Mouse (Mus musculus) hindbrain, embryonic 15.5 days (tissue): ENCODE measurements around the gene Rad9a. TPM values are rescaled to one million over a fixed set of nuclear protein-coding genes. Genes with fewer than 3 reads are reported as not detected.

Experiments
- ATAC-seq: fragments of 200-750 bp; cut with Nextera tagmentation; 2 replicates; pipeline ENCODE4 v1.8.0; 2017; ENCODE audit warnings: low read depth, moderate number of reproducible peaks, moderate TSS enrichment; ENCODE audit not compliant: low FRiP score
- H3K27ac ChIP-seq: fragments of 300-500 bp; sonication (generic); replicated peaks from 2 replicates; pipeline ENCODE4 v1.5.1; 2015; ENCODE audit warnings: mild to moderate bottlenecking, inconsistent platforms
- H3K27me3 ChIP-seq: fragments of 300-500 bp; sonication (generic); 2 replicates; pipeline ENCODE4 v1.6.1; 2015; ENCODE audit warnings: control low read depth, inconsistent platforms
- H3K36me3 ChIP-seq: fragments of 300-500 bp; sonication (generic); 2 replicates; pipeline ENCODE4 v1.6.1; 2015; ENCODE audit warnings: control low read depth, inconsistent platforms
- H3K4me1 ChIP-seq: fragments of 300-500 bp; sonication (generic); replicated peaks from 2 replicates; pipeline ENCODE4 v1.6.1; 2015; ENCODE audit warnings: control low read depth, inconsistent platforms
- H3K4me2 ChIP-seq: fragments of 300-500 bp; sonication (generic); 2 replicates; pipeline ENCODE4 v1.6.1; 2015; ENCODE audit warnings: moderate library complexity, mild to moderate bottlenecking, inconsistent platforms
- H3K4me3 ChIP-seq: fragments of 300-500 bp; sonication (generic); 2 replicates; pipeline ENCODE4 v1.5.1; 2015; ENCODE audit warnings: mild to moderate bottlenecking, inconsistent platforms
- H3K9ac ChIP-seq: fragments of 300-500 bp; sonication (generic); 2 replicates; pipeline ENCODE4 v1.6.1; 2015; ENCODE audit warnings: inconsistent platforms
- H3K9me3 ChIP-seq: fragments of 300-500 bp; sonication (generic); 2 replicates; pipeline ENCODE4 v1.6.1; 2016; ENCODE audit warnings: control low read depth, inconsistent platforms
- WGBS: fragments of 180-500 bp; shearing (Covaris S2); methylation state at CpG from one replicate; pipeline ENCODE4 v1.1.7; 2015; 5-methylcytosine and 5-hydroxymethylcytosine counted together
- polyA plus RNA-seq: library from polyadenylated mRNA; unstranded; fragments of >200 nt; fragmentation: Nextera tagmentation; extraction: Ambion mirVana; gene quantifications from 2 replicates; pipeline ENCODE4 v1.2.1, GENCODE M21; 2015

The Rad9a gene
- polyA plus RNA-seq, 1 experiment from 2014 or later = 27.5 TPM

GRCm38 (mm10) chr19:4229451-4230076 lies 28.1 kb upstream of the Rad9a start:
- no peak overlapping the region for H3K4me3 ChIP-seq
- H3K9me3 ChIP-seq = no peaks in the 10 kb centered on the region
- no peaks in the 10 kb centered on the region for H3K36me3 ChIP-seq
- WGBS = 51% methylated on average over 7 of the region's 9 CpGs
- 0 out of 2 replicates have a peak, but pooled peaks cover 9% of the 10 kb centered on the region for H3K27me3 ChIP-seq
- H3K4me1 ChIP-seq = peaks cover 14% of the 10 kb centered on the region
- no peak overlapping the region for H3K27ac ChIP-seq
- no peak overlapping the region for H3K9ac ChIP-seq
- no peak for ATAC-seq
- no peak overlapping the region for H3K4me2 ChIP-seq

- Histone ChIP-seq H3K4me1 (peaks cover 14% of the 10 kb centered on the region), H3K4me3 (no peak overlapping the region), H3K9me3 (no peaks in the 10 kb centered on the region), H3K27ac (no peak overlapping the region), H3K36me3 (no peaks in the 10 kb centered on the region), H3K4me2 (no peak overlapping the region), H3K9ac (no peak overlapping the region), H3K27me3 (0 out of 2 replicates have a peak, but pooled peaks cover 9% of the 10 kb centered on the region)
- ATAC-seq = no peak
- 76% methylated on average over 4 of the region's 4 CpGs for WGBS
Observed at GRCm38 (mm10) chr19:4228891-4229290, 27.4 kb upstream of the Rad9a start.

- 0 out of 2 replicates have a peak, but pooled peaks cover 9% of the 10 kb centered on the region for H3K27me3 ChIP-seq
- no peak overlapping the region for H3K9ac ChIP-seq
- no peak overlapping the region for H3K4me2 ChIP-seq
- H3K36me3 ChIP-seq = no peaks in the 10 kb centered on the region
- 22% methylated on average over 8 of the region's 8 CpGs for WGBS
- no peak overlapping the region for H3K4me3 ChIP-seq
- no peak overlapping the region for H3K27ac ChIP-seq
- ATAC-seq = no peak
- H3K9me3 ChIP-seq = no peaks in the 10 kb centered on the region
- peaks cover 14% of the 10 kb centered on the region for H3K4me1 ChIP-seq
Observed at GRCm38 (mm10) chr19:4227894-4228678, 26.6 kb upstream of the Rad9a start.

- Histone ChIP-seq H3K27ac (no peak overlapping the region), H3K4me2 (no peak overlapping the region), H3K27me3 (0 out of 2 replicates have a peak, but pooled peaks cover 9% of the 10 kb centered on the region), H3K4me1 (peaks cover 12% of the 10 kb centered on the region), H3K36me3 (no peaks in the 10 kb centered on the region), H3K9me3 (no peaks in the 10 kb centered on the region), H3K4me3 (no peak overlapping the region), H3K9ac (no peak overlapping the region)
- 67% methylated on average over 5 of the region's 5 CpGs for WGBS
- no peak for ATAC-seq
Observed at GRCm38 (mm10) chr19:4227446-4227845, 26.0 kb upstream of the Rad9a start.

- peaks cover 12% of the 10 kb centered on the region for H3K4me1 ChIP-seq
Observed at GRCm38 (mm10) chr19:4226779-4227178, 25.3 kb upstream of the Rad9a start.

GRCm38 (mm10) chr19:4222165-4222564 lies 20.7 kb upstream of the Rad9a start:
- Histone ChIP-seq H3K4me3 (no peak overlapping the region), H3K27me3 (peaks cover 4% of the 10 kb centered on the region), H3K36me3 (no peaks in the 10 kb centered on the region), H3K9me3 (no peaks in the 10 kb centered on the region), H3K9ac (no peak overlapping the region), H3K27ac (no peak overlapping the region), H3K4me1 (peaks cover 21% of the 10 kb centered on the region), H3K4me2 (no peak overlapping the region)
- WGBS = 60% methylated on average over 11 of the region's 11 CpGs
- 0 out of 2 replicates have a peak, but pooled peaks have one; percentile 69 for ATAC-seq

More at GRCm38 (mm10) chr19:4226779-4227178, 25.3 kb upstream of the Rad9a start:
- ATAC-seq = no peak
- Histone ChIP-seq H3K4me3 (no peak overlapping the region), H3K27me3 (0 out of 2 replicates have a peak, but pooled peaks cover 9% of the 10 kb centered on the region), H3K27ac (no peak overlapping the region), H3K36me3 (no peaks in the 10 kb centered on the region), H3K9ac (no peak overlapping the region), H3K4me2 (no peak overlapping the region), H3K9me3 (no peaks in the 10 kb centered on the region)
- whole genome bisulfite sequencing = 89% methylated on average over 7 of the region's 7 CpGs

- H3K27me3 ChIP-seq = peaks cover 13% of the 10 kb centered on the region
- no peak overlapping the region for H3K4me3 ChIP-seq
- H3K9ac ChIP-seq = no peak overlapping the region
- H3K4me2 ChIP-seq = no peak overlapping the region
- no peaks in the 10 kb centered on the region for H3K36me3 ChIP-seq
- H3K4me1 ChIP-seq = peaks cover 30% of the 10 kb centered on the region
- H3K27ac ChIP-seq = no peak overlapping the region
- no peak for ATAC-seq
- 43% methylated on average over 14 of the region's 14 CpGs for WGBS
- H3K9me3 ChIP-seq = no peaks in the 10 kb centered on the region
Observed at GRCm38 (mm10) chr19:4220957-4221743, 19.7 kb upstream of the Rad9a start.

- Histone ChIP-seq H3K27me3 (peaks cover 18% of the 10 kb centered on the region), H3K27ac (no peak overlapping the region), H3K4me2 (no peak overlapping the region), H3K9me3 (no peaks in the 10 kb centered on the region), H3K36me3 (no peaks in the 10 kb centered on the region), H3K9ac (no peak overlapping the region), H3K4me3 (no peak overlapping the region), H3K4me1 (peaks cover 34% of the 10 kb centered on the region)
- ATAC-seq = no peak
- 52% methylated on average over 4 of the region's 4 CpGs for WGBS
Observed at GRCm38 (mm10) chr19:4220416-4220815, 19.0 kb upstream of the Rad9a start.

GRCm38 (mm10) chr19:4219943-4220342 lies 18.5 kb upstream of the Rad9a start:
- no peak overlapping the region for H3K4me3 ChIP-seq
- H3K27ac ChIP-seq = no peak overlapping the region
- no peaks in the 10 kb centered on the region for H3K36me3 ChIP-seq
- H3K27me3 ChIP-seq = peaks cover 23% of the 10 kb centered on the region
- 86% methylated on average over 6 of the region's 6 CpGs for WGBS
- H3K9me3 ChIP-seq = no peaks in the 10 kb centered on the region
- H3K4me1 ChIP-seq = peaks cover 39% of the 10 kb centered on the region
- no peak overlapping the region for H3K4me2 ChIP-seq
- no peak overlapping the region for H3K9ac ChIP-seq
- ATAC-seq = no peak

GRCm38 (mm10) chr19:4218784-4219183 lies 17.3 kb upstream of the Rad9a start:
- WGBS = 74% methylated on average over 1 of the region's 1 CpGs
- ATAC-seq = no peak
- peaks cover 51% of the 10 kb centered on the region for H3K4me1 ChIP-seq
- no peak overlapping the region for H3K4me3 ChIP-seq
- no peak overlapping the region for H3K27ac ChIP-seq
- no peaks in the 10 kb centered on the region for H3K36me3 ChIP-seq
- no peaks in the 10 kb centered on the region for H3K9me3 ChIP-seq
- no peak overlapping the region for H3K4me2 ChIP-seq
- peaks cover 29% of the 10 kb centered on the region for H3K27me3 ChIP-seq
- H3K9ac ChIP-seq = no peak overlapping the region

- peaks cover 54% of the 10 kb centered on the region for H3K4me1 ChIP-seq
- no peaks in the 10 kb centered on the region for H3K9me3 ChIP-seq
- 89% methylated on average over 11 of the region's 11 CpGs for WGBS
Observed at GRCm38 (mm10) chr19:4218293-4218692, 16.8 kb upstream of the Rad9a start.

GRCm38 (mm10) chr19:4217855-4218254 lies 16.4 kb upstream of the Rad9a start:
- Histone ChIP-seq H3K4me1 (peaks cover 58% of the 10 kb centered on the region), H3K36me3 (no peaks in the 10 kb centered on the region), H3K4me3 (no peak overlapping the region), H3K27me3 (peaks cover 39% of the 10 kb centered on the region), H3K4me2 (no peak overlapping the region), H3K9ac (no peak overlapping the region), H3K9me3 (no peaks in the 10 kb centered on the region), H3K27ac (no peak overlapping the region)
- 45% methylated on average over 3 of the region's 3 CpGs for WGBS
- no peak for ATAC-seq

More at GRCm38 (mm10) chr19:4218293-4218692, 16.8 kb upstream of the Rad9a start:
- Histone ChIP-seq H3K9ac (no peak overlapping the region), H3K4me3 (no peak overlapping the region), H3K36me3 (no peaks in the 10 kb centered on the region), H3K27ac (no peak overlapping the region), H3K4me2 (no peak overlapping the region), H3K27me3 (peaks cover 34% of the 10 kb centered on the region)
- no peak for ATAC-seq
